Mouse (Mus musculus) heart, adult 2 months (tissue): ENCODE results near the gene 1500009L16Rik. TPM values are rescaled to one million over a fixed set of nuclear protein-coding genes. Genes with fewer than 3 reads are reported as not detected.
A peak's percentile ranks its signal among the peaks of the same experiment; 100 is the strongest.

Experiments
- DNase-seq, 2 experiments: peaks; one replicate each; pipeline ENCODE4 v3.0.0; 2021
- H3K27ac ChIP-seq: fragments of 200-600 bp; 2 replicates; pipeline ENCODE4 v1.8.1; 2022
- H3K27me3 ChIP-seq: fragments of 200-500 bp; 2 replicates; pipeline ENCODE4 v1.6.1; 2012; ENCODE audit warnings: mild to moderate bottlenecking, low read length, inconsistent platforms, mixed read lengths; ENCODE audit not compliant: control insufficient read depth, insufficient read depth
- H3K36me3 ChIP-seq: fragments of 200-500 bp; 2 replicates; pipeline ENCODE4 v1.6.1; 2012; ENCODE audit warnings: low read length, inconsistent platforms; ENCODE audit not compliant: control insufficient read depth, insufficient read depth
- H3K4me1 ChIP-seq: fragments of 200-500 bp; 2 replicates; pipeline ENCODE4 v1.6.1; 2011; ENCODE audit warnings: low read length; ENCODE audit not compliant: control insufficient read depth, insufficient read depth
- H3K4me3 ChIP-seq: fragments of 200-600 bp; 2 replicates; pipeline ENCODE4 v1.8.1; 2022
- H3K79me2 ChIP-seq: fragments of 200-500 bp; replicated peaks from 2 replicates; pipeline ENCODE4 v1.6.1; 2012; ENCODE audit warnings: mild to moderate bottlenecking, inconsistent platforms, low read length, moderate library complexity, mixed read lengths; ENCODE audit not compliant: control insufficient read depth, insufficient read depth
- H3K9ac ChIP-seq: fragments of 200-500 bp; 2 replicates; pipeline ENCODE4 v1.6.1; 2012; ENCODE audit warnings: low read depth, mild to moderate bottlenecking, control low read depth, inconsistent platforms, low read length, mixed read lengths
- CTCF ChIP-seq: fragments of 200-600 bp; IDR thresholded peaks from 2 replicates; pipeline ENCODE4 v1.8.1; 2022; ENCODE audit warnings: antibody characterized with exemption, mild to moderate bottlenecking, moderate library complexity
- EP300 ChIP-seq: fragments of 200-500 bp; IDR thresholded peaks from 2 replicates; pipeline ENCODE4 v1.6.1; 2011; ENCODE audit warnings: low read depth, low read length, control low read depth; ENCODE audit not compliant: insufficient read depth
- POLR2A ChIP-seq: fragments of 200-500 bp; IDR thresholded peaks from 2 replicates; pipeline ENCODE4 v1.6.1; 2011; ENCODE audit warnings: mild to moderate bottlenecking, low read depth, low read length, control low read depth; ENCODE audit not compliant: insufficient read depth
- WGBS: fragments of 180-500 bp; shearing (Covaris S2); methylation state at CpG from one replicate; pipeline ENCODE4 v1.1.7; 2018; 5-methylcytosine and 5-hydroxymethylcytosine counted together
- intact Hi-C: fragments of 180-260 bp; cut with DNase I; formaldehyde crosslinking; loops from one replicate; pipeline ENCODE4 v1.15.1; 2025
- polyA plus RNA-seq: library from polyadenylated mRNA; depleted of rRNA; stranded (reverse); fragments of >200 nt; gene quantifications from 2 replicates; pipeline ENCODE4 v1.2.3, GENCODE M21; 2012
- total RNA-seq, 2 experiments: library from RNA; stranded (reverse); gene quantifications; 2 replicates each; pipeline ENCODE4 v1.2.3; 2021

1500009L16Rik gene
- total and polyA plus RNA-seq, 3 experiments, result 3.2 to 5.9 (median 3.9) TPM

DNA sequence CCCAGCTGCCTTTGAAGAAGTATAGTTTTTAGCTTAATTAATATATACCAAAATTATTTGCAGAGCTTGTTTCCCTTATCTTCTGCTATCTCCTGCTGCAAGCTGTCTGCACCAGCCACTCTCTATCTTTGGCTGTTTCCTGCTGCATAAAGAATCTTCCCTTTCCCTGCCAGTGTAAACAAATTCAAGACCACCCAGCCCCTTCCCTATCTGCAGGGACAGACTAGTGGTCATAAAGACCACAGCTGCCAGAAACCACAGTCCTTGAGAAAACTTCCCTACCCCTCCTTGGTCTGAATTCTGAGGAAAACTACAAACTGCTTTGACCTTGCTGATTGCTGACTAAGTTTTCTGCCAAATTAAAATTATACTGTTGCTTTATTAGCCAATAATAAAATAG is 44.2 kb downstream of the 1500009L16Rik start:
- Histone ChIP-seq H3K4me1 (no peaks in the 10 kb centered on the region), H3K4me3 (no peak overlapping the region), H3K27ac (no peak overlapping the region), H3K9ac (no peak overlapping the region), H3K79me2 (no peaks in the 10 kb centered on the region), H3K36me3 (no peaks in the 10 kb centered on the region), H3K27me3 (no peaks in the 10 kb centered on the region)
- no peak for DNase-seq
- intact Hi-C loops, result no loop called here
- no peak for TF ChIP-seq EP300
- no peak for TF ChIP-seq CTCF
- TF ChIP-seq POLR2A, result no peak

DNA sequence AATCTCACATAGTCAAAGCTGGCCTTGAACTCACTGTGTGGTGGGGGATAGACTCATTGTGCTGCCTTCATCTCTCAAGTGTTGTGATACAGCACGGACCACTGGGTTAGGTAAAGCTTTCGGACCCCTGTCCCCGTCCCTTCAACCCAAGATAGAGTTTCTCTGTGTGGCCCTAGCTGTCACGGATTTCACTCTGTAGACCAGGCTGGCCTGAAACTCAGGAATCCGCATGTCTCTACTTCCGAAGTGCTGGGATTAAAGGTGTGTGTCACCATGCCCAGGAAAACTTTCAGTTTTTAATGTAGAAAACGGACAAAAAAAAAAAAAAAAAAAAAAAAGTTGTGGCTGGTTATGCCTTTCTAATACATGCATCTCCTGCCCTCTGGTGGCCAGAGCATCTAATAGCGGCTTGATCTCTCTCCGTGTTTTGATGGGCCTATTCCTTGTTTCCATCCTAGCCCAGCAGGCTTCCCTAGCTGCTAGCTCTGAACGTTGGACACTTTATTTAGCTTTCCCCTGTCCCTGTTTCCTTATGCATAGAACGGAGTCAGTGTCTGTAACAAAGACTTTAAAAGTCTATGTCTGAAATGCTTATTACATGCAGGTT is 53.7 kb downstream of the 1500009L16Rik start:
- Histone ChIP-seq H3K27ac (no peak overlapping the region), H3K79me2 (no peaks in the 10 kb centered on the region), H3K27me3 (no peaks in the 10 kb centered on the region), H3K4me1 (no peaks in the 10 kb centered on the region), H3K9ac (no peak overlapping the region), H3K36me3 (no peaks in the 10 kb centered on the region), H3K4me3 (no peak overlapping the region)
- WGBS, result 35% methylated on average over 11 of the region's 11 CpGs
- intact Hi-C loops, result loop anchor here (5.0 to 10.0 kb wide), 4 partner anchors 52 to 414 kb away; partner anchors contain the start of genes 1500009L16Rik and D10Wsu102e
- TF ChIP-seq EP300, result 0 out of 2 replicates have a peak, but pooled peaks have one; percentile 36
- TF ChIP-seq POLR2A, result no peak
- TF ChIP-seq CTCF, result peak; percentile 79
- peak; percentile 41 to 60 for DNase-seq

DNA sequence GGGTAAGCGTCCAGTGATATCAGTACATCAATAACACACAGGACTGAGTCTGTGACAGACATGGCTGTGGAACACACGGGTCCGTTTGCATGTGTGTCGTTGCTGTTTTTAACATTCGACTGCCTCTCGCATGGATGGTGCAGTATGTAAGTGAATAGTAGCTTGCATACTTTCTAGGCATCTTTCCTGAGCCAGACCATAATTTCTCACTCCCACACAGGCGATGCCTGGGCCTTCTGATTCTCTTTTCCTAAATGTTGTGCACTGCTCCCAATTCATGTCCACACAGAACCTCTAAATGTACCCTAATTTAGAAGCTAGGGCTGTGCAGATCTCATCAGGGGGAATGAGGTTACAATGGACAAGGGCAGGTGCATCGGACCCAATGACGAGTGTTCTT is 54.6 kb downstream of the 1500009L16Rik start:
- no peak overlapping the region for H3K9ac ChIP-seq
- no peak overlapping the region for H3K27ac ChIP-seq
- no peaks in the 10 kb centered on the region for H3K79me2 ChIP-seq
- H3K4me1 ChIP-seq, result no peaks in the 10 kb centered on the region
- H3K4me3 ChIP-seq, result no peak overlapping the region
- H3K27me3 ChIP-seq, result no peaks in the 10 kb centered on the region
- WGBS, result 75% methylated on average over 9 of the region's 9 CpGs
- TF ChIP-seq CTCF (no peak), POLR2A (no peak), EP300 (no peak)
- intact Hi-C loops, result loop anchor here (5.0 to 10.0 kb wide), 4 partner anchors 52 to 415 kb away; partner anchors contain the start of genes 1500009L16Rik and D10Wsu102e
- DNase-seq, result no peak
- no peaks in the 10 kb centered on the region for H3K36me3 ChIP-seq

DNA sequence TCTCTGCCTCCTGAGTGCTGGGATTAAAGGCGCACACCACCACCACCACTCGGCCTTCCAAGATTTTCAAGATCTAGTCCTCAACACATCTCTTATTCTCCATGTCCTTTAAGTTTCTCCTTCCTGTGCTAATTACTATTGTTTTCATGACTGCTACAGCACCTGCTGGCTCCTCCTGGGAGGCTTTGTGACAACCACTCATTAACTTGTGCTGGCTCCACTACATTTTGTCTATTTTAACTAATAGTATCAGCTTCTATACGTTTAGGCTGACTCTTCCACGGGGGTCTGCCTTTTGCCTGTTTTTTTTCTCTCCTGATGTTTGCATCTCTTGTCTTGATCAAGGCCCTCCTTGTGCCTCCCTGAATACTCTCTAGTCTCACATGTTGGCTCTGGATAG is 59.2 kb downstream of the 1500009L16Rik start:
- intact Hi-C loops, result no loop called here
- H3K27me3 ChIP-seq, result no peaks in the 10 kb centered on the region
- H3K4me1 ChIP-seq, result peaks cover 4% of the 10 kb centered on the region
- H3K27ac ChIP-seq, result no peak overlapping the region
- 85% methylated on average over 4 of the region's 4 CpGs for WGBS
- H3K79me2 ChIP-seq, result no peaks in the 10 kb centered on the region
- H3K4me3 ChIP-seq, result no peak overlapping the region
- DNase-seq, result no peak
- H3K36me3 ChIP-seq, result no peaks in the 10 kb centered on the region; the same call in 1 of the 2 replicates
- H3K9ac ChIP-seq, result no peak overlapping the region
- TF ChIP-seq EP300 (no peak), POLR2A (no peak), CTCF (no peak)

DNA sequence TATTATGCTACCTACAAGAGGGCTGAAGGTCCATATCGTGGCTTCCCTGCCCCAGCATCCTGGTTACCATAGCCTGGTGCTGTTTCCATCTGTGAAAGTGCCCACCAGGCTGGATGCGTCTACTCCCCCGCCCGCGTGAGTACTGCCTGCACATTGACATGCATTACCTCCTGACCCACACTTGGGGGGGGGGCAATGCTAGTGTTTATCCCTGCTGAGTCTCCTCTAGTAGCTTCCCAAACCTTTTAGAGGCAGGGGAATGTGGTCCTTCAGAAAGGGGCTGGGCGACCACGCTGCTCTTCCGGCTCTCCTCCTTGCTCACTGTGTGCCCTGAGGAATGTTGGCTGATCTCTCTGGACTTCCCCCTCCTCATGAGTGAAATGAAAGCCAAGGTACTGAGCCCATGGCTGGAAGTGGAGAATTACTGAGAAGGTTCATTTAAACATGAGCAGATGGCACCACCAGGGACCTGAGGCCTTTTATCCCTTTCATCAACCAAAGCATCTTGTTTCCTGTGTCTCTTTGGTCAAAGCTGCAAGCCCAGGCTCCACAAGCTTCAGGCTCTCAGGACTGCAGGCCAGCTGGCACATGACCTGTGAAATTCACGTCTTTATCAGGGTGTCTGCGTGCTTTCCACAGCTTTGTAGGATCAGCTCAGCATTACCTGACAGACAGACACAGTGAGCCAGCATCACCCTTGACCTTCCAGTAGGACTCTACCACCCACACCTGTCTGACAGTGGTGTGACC is 59.9 kb downstream of the 1500009L16Rik start:
- intact Hi-C loops, result no loop called here
- Histone ChIP-seq H3K9ac (no peak overlapping the region), H3K4me3 (no peak overlapping the region), H3K4me1 (peaks cover 4% of the 10 kb centered on the region), H3K36me3 (no peaks in the 10 kb centered on the region; the same call in 1 of the 2 replicates), H3K27ac (no peak overlapping the region), H3K79me2 (no peaks in the 10 kb centered on the region), H3K27me3 (no peaks in the 10 kb centered on the region)
- TF ChIP-seq CTCF (no peak), POLR2A (no peak), EP300 (no peak)
- 78% methylated on average over 10 of the region's 10 CpGs for WGBS
- no peak for DNase-seq

DNA sequence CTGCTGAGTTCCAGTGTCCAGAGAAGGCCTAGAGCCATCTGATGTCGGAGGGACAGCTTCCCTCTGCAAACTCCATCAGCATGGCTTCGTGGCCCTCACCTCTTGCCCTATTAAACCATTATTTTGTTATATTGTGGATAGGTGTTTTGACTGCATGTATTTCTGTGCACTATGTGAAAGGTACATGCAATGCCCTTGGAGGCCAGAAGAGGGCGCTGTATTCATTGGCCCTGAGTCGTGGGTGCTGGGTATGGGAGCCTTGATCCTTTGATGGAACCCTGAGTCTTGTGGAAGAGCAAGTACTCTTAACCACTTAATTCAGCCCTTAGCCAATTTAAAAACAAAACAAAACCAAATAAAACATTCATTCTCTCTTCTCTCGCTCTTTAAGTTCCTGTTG is 62.3 kb downstream of the 1500009L16Rik start:
- no peak for DNase-seq
- Histone ChIP-seq H3K4me3 (no peak overlapping the region), H3K4me1 (peaks cover 4% of the 10 kb centered on the region), H3K79me2 (no peaks in the 10 kb centered on the region), H3K27ac (no peak overlapping the region), H3K36me3 (no peaks in the 10 kb centered on the region; the same call in 1 of the 2 replicates), H3K9ac (no peak overlapping the region), H3K27me3 (no peaks in the 10 kb centered on the region)
- intact Hi-C loops, result no loop called here
- TF ChIP-seq EP300 (no peak), CTCF (peak; percentile 81)
- WGBS, result 34% methylated on average over 5 of the region's 5 CpGs
